In the genomic region with DNA sequence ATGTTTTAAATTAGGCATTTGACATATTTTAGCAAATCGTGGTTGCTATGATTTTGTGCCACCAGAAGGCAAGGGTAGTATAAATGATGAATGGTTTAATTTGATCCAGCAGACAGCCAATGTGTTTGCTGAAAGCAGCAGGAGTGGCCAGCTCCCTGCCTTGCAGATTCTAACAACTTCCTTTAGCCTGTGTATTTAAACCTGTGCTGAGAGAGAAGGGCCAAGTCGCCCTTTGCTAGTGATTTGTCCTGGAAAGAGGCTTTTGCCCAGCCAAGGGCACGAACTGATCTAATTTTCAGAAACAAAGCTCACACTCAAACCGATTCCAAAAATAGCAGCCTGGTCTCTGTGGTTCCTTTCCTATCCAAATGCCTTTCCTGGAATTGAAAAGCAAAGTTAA, we compare ENCODE assay signal across 11 mouse cellular contexts. TPM values are rescaled to one million over a fixed set of nuclear protein-coding genes. Genes with fewer than 3 reads are reported as not detected.
DNase-seq lines count a peak whose midpoint lies in the region; ATAC-seq and TF ChIP-seq lines count a peak whose summit lies in the region.
"Had no signal": no experiment of that assay in that cellular context is flagged by ENCODE, and none has a peak within 500 bp of the region (broad histone marks: within the 10 kb centered on the region; RNA-seq: fewer than 3 reads in every experiment).

No protein-coding gene starts in this region.

- H3K27ac ChIP-seq in lung, embryonic 14.5 days (ENCODE audit: low read depth) = no peak overlapping the region
- peak overlapping the region; percentile 50 for H3K27ac ChIP-seq in heart, embryonic 15.5 days
- H3K27ac ChIP-seq in limb, embryonic 14.5 days (replicated peaks; ENCODE audit: low read depth, low read length) = no peak overlapping the region
- H3K27ac ChIP-seq: liver, embryonic 13.5 days had no signal

- H3K36me3 ChIP-seq in lung, embryonic 14.5 days (ENCODE audit: insufficient read depth) = no peaks in the 10 kb centered on the region
- no peaks in the 10 kb centered on the region for H3K36me3 ChIP-seq in heart, embryonic 15.5 days
- no peaks in the 10 kb centered on the region for H3K36me3 ChIP-seq in limb, embryonic 14.5 days (ENCODE audit: control insufficient read depth, insufficient read depth, low read length)
- H3K36me3 ChIP-seq: liver, embryonic 13.5 days had no signal

- TF ChIP-seq POLR2A in lung, adult 2 months (IDR thresholded peaks at IDR 0.05; ENCODE audit: borderline replicate concordance, extremely low read depth, low read depth, low read length) = no peak
- TF ChIP-seq POLR2A in limb, embryonic 14.5 days (IDR thresholded peaks at IDR 0.05; ENCODE audit: borderline replicate concordance, extremely low read depth, insufficient read depth, insufficient read length) = no peak

- no peak overlapping the region for H3K4me2 ChIP-seq in lung, embryonic 14.5 days
- peak overlapping the region; percentile 31 for H3K4me2 ChIP-seq in heart, embryonic 15.5 days
- no peak overlapping the region for H3K4me2 ChIP-seq in limb, embryonic 14.5 days (replicated peaks; ENCODE audit: low read depth, low read length, severe bottlenecking)
- H3K4me2 ChIP-seq: liver, embryonic 13.5 days had no signal

- no peak overlapping the region for H3K4me3 ChIP-seq in lung, embryonic 14.5 days (ENCODE audit: low read depth, low read length)
- H3K4me3 ChIP-seq in lung, adult 2 months (replicated peaks; ENCODE audit: extremely low read depth, low read depth, low read length) = no peak overlapping the region
- H3K4me3 ChIP-seq in heart, embryonic 15.5 days = no peak overlapping the region
- H3K4me3 ChIP-seq in limb, embryonic 14.5 days (replicated peaks; ENCODE audit: low read length) = no peak overlapping the region
- H3K4me3 ChIP-seq: liver, embryonic 13.5 days had no signal

- no peaks in the 10 kb centered on the region for H3K4me1 ChIP-seq in lung, embryonic 14.5 days (ENCODE audit: insufficient read depth)
- H3K4me1 ChIP-seq in lung, adult 2 months (ENCODE audit: control insufficient read depth, insufficient read depth, low read length) = peaks cover 5% of the 10 kb centered on the region
- H3K4me1 ChIP-seq in heart, embryonic 15.5 days (replicated peaks) = peaks cover 8% of the 10 kb centered on the region; the same call in 1 of the 2 replicates
- 0 out of 2 replicates have a peak, but pooled peaks cover 6% of the 10 kb centered on the region for H3K4me1 ChIP-seq in limb, embryonic 14.5 days (ENCODE audit: control insufficient read depth, insufficient read depth, low read length)
- H3K4me1 ChIP-seq: liver, embryonic 13.5 days had no signal

- no peak overlapping the region for H3K9ac ChIP-seq in lung, embryonic 14.5 days
- no peak overlapping the region for H3K9ac ChIP-seq in heart, embryonic 15.5 days
- H3K9ac ChIP-seq in limb, embryonic 14.5 days (ENCODE audit: low read depth, low read length, severe bottlenecking) = no peak overlapping the region
- H3K9ac ChIP-seq: liver, embryonic 13.5 days had no signal

- 30% methylated on average over 4 of the region's 4 CpGs for WGBS in lung, embryonic 14.5 days
- 10% methylated on average over 4 of the region's 4 CpGs for WGBS in lung, adult 2 months
- WGBS in heart, embryonic 15.5 days = 19% methylated on average over 4 of the region's 4 CpGs
- 22% methylated on average over 4 of the region's 4 CpGs for WGBS in limb, embryonic 14.5 days

- no peaks in the 10 kb centered on the region for H3K9me3 ChIP-seq in lung, embryonic 14.5 days (ENCODE audit: low read depth, low read length)
- H3K9me3 ChIP-seq in heart, embryonic 15.5 days (replicated peaks) = no peaks in the 10 kb centered on the region
- no peaks in the 10 kb centered on the region for H3K9me3 ChIP-seq in limb, embryonic 14.5 days (ENCODE audit: control insufficient read depth, low read length)
- H3K9me3 ChIP-seq: liver, embryonic 13.5 days had no signal

- H3K27me3 ChIP-seq in lung, embryonic 14.5 days (ENCODE audit: insufficient read depth, low read length) = no peaks in the 10 kb centered on the region
- H3K27me3 ChIP-seq in heart, embryonic 15.5 days = no peaks in the 10 kb centered on the region
- no peaks in the 10 kb centered on the region for H3K27me3 ChIP-seq in limb, embryonic 14.5 days (ENCODE audit: control insufficient read depth, insufficient read depth, low read length)
- H3K27me3 ChIP-seq: CH12.LX; liver, embryonic 13.5 days had no signal

- DNase-seq in embryo, embryonic 10 days (ENCODE audit: low spot score) = peak; percentile 5
- no peak for DNase-seq in embryo, embryonic 10.5 days (ENCODE audit: low spot score)
- DNase-seq in lung, embryonic 14.5 days = peak; percentile 5
- DNase-seq in lung, adult 2 months = no peak
- peak; percentile 3 for DNase-seq in limb, embryonic 14.5 days (ENCODE audit: low spot score)
- DNase-seq in lung, adult 18-20 months = no peak
- DNase-seq: liver, embryonic 13.5 days; right cerebral cortex, postnatal 25 days had no signal

- no peak for TF ChIP-seq CTCF in lung, embryonic 14.5 days (IDR thresholded peaks at IDR 0.05; ENCODE audit: low read depth)
- TF ChIP-seq CTCF in lung, adult 2 months (IDR thresholded peaks at IDR 0.05; ENCODE audit: insufficient read depth, low read length) = no peak

- ATAC-seq in lung, embryonic 14.5 days (ENCODE audit: insufficient read depth) = no peak
- no peak for ATAC-seq in heart, embryonic 15.5 days (replicated peaks; ENCODE audit: insufficient number of reproducible peaks, insufficient read depth, low FRiP score, low read depth)
- ATAC-seq in limb, embryonic 14.5 days (ENCODE audit: low FRiP score, low read depth) = no peak
- ATAC-seq in megakaryocyte, adult 5-6 weeks (ENCODE audit: poor library complexity, severe bottlenecking) = no peak

RNA-seq across cellular contexts. Expression of a gene that starts 29.4 kb away (rescaled TPM):
- 8.5 and 8.6 TPM in 2 replicates for polyA plus RNA-seq in lung, embryonic 14.5 days (2014; fragmentation: Nextera tagmentation; extraction: Ambion mirVana)
- 0.80 and 1.5 TPM in 2 replicates for polyA plus RNA-seq in lung, adult 2 months (2012; rRNA removed)
- polyA plus RNA-seq in heart, embryonic 15.5 days (2015; fragmentation: Nextera tagmentation; extraction: Ambion mirVana) = 3.6 and 4.7 TPM in 2 replicates
- 2.9 and 3.6 TPM in 2 replicates for polyA plus RNA-seq in limb, embryonic 14.5 days (2012; rRNA removed)
- 7.4 and 10.9 TPM in 2 replicates for polyA plus RNA-seq in limb, embryonic 14.5 days (2014; fragmentation: Nextera tagmentation; extraction: Ambion mirVana)
- total RNA-seq in megakaryocyte, adult 5-6 weeks (2015) = not detected in 2 replicates
- total RNA-seq in megakaryocyte, adult 5-6 weeks (2017) = not detected in 2 replicates
- total RNA-seq: CH12.LX had no signal

Comparison
In these comparisons a context has a peak if more than half of its experiments do, and no peak if none do; other contexts are left out.
1. DNase-seq: peak in embryo, embryonic 10 days (single experiment), lung, embryonic 14.5 days (single experiment) and limb, embryonic 14.5 days (single experiment); none in embryo, embryonic 10.5 days (single experiment), lung, adult 2 months (single experiment) and lung, adult 18-20 months (0 of 2).